Mouse (Mus musculus): ENCODE data around the gene Tmem30c.

The Tmem30c gene

GRCm38 (mm10) chr16:57292765-57293164, at the start of gene Tmem30c:
Gene Tmem30c (minus strand): TSS chr16:57292865.
- DNase-seq (ENCODE audit: low spot score in 2 of 2): no peak

DNA sequence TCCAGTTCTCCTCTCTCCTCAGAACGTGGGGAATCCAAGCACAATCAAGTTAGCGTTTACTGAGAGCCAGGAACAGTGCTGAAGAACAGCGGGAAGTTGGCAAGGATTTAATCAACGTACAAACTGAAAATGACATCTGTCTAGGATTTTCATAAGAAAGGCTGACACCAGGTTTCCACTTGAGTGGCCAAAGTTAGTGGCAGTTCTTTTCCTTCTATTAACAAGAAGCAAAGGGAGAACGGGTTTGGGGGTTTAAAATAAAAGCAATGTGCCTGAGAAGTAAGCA, 47.9 kb upstream of the Tmem30c start:
- no peak for DNase-seq (ENCODE audit: low spot score in 2 of 2)

- DNase-seq (ENCODE audit: low spot score in 2 of 2): no peak
Observed at GRCm38 (mm10) chr16:57339765-57340612, 47.3 kb upstream of the Tmem30c start.

DNA sequence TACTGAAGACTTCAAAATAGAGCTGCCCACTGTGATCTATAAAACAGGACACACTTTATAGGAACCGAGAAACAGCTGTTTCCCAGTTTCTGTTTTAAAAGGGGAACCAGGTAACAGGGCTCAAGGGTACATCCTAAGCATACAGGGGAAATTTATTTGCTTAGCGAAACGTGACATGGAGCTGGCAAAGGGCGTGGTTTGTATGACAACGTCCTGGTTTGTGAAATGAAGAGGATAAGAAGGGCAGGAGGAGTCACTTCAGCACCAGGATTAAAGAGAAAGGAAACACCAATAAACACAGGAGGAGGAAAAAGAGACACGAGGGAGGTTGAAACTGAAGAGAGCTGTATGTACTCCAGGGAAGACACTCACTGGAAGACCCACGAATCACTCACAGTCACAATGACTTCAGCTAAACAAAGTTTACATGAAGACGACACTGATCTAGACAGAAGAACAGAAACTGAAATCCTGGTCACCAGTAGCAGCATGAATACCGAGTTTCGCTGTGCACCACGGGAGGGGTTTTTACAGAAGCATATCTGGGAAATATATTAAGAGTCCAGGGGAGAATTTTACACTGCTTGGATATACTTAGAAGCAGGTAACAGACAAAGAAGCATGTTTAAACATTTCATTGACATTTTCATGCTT, 44.2 kb upstream of the Tmem30c start:
- peak in 1 of 2 experiments; percentile 67 for DNase-seq (ENCODE audit: low spot score in 2 of 2)

GRCm38 (mm10) chr16:57332301-57332700, 39.6 kb upstream of the Tmem30c start:
- DNase-seq (ENCODE audit: low spot score in 2 of 2): no peak

DNA sequence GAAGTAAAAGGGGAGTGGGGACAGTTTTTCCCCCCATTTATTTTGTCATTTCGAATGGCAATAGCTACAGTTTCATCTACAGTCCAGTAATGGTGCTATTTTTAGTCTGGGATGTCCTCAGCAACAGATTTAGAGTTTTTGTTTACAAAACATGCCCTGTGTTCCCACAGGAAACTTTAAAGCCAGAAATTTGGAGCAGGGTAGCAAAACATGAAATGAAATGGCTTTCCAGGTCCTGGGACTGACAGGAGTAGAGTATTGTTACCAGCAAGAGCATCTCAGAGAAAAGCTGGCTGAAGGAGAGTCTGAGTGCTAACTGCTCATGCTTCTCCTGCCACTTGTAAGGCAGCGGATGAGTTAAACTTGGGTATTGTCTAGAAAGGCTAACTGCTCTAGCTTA, 37.4 kb upstream of the Tmem30c start:
- DNase-seq (ENCODE audit: low spot score in 2 of 2): no peak

GRCm38 (mm10) chr16:57329028-57329427, 36.4 kb upstream of the Tmem30c start:
- peak; percentile 41 to 46 for DNase-seq (ENCODE audit: low spot score in 2 of 2)

- DNase-seq (ENCODE audit: low spot score in 2 of 2): peak; percentile 77 to 78
Observed at GRCm38 (mm10) chr16:57326996-57327395, 34.3 kb upstream of the Tmem30c start.

- no peak for DNase-seq (ENCODE audit: low spot score in 2 of 2)
Observed at GRCm38 (mm10) chr16:57319284-57320124, 26.8 kb upstream of the Tmem30c start.

DNA sequence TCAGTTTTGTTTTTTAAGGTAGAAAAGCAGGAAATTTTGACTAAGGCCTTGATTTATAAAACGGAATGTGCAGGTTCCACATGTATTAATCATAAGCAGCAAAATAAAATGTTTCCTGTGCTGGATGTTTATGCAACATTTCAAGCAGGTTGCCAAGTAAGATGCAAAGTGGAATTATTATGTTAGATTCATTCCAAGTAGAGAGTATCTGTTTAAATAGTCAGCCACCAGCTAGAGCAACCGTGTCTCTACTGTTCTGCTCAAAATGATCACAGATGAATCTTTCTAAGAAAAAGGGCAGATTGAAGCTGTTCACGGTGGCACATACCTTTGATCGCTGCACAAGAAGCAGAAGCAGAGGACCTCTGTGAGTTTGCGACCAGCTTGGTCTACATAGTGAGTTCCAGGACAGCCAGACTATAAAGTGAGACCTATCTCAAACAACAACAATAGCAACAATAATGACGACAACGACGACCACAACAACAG, 26.0 kb upstream of the Tmem30c start:
- no peak for DNase-seq (ENCODE audit: low spot score in 2 of 2)

DNA sequence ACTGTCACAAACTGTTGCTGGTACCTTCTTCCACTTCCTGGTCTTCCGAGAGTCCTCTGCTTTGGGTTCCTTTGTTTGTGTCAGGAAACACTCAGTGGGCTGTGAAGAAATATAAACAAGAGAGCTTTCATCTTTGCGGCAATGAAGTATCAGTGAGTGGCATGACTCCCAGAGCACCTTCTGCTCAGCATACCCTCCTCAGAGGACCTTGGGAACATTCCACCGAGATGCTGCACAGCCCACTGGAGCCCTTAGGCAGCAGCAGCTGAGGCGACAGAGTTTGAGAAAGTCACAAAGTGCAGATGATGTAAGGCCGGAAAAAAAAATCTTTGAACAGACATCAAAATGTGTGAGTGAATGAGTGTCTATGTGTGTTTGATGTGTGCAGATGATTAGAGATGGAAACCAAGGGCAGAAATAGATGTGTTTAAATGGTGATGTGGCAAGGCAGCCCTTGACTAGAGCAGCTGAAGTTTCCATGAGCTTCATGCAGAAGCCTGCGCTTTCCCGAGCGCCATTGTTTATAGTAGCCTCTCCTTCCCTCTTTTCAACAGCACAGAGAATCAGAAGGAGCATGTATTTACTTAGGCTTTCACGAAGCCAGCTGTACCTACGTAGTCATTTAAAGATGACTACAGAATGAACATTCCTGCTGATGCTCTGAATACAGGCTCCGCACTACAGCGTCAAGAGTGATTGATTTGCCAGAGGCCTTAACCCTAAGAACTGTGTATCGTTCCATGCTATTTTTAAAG, 25.4 kb upstream of the Tmem30c start:
- DNase-seq (ENCODE audit: low spot score in 2 of 2): no peak

DNA sequence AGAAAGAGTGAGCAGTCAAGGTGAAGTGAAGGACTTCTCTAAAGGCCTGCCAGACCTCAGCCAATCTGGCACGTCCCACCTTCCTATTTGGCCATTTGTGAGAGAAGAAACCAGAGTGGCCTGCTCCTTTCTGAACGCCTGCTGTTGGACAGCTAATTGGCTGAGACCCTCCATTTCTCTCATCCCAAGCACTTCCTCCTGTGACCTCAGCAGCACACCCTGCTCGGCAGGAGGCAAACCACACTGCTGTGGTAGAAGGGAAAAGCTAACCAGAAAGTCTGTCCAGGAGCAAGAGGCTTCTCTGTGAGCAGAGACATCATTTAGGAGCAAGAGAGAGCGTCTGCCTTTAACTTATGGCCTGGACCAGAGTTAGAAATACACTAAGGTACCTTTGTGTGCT, 24.5 kb upstream of the Tmem30c start:
- no peak for DNase-seq (ENCODE audit: low spot score in 2 of 2)

- DNase-seq (ENCODE audit: low spot score in 2 of 2): no peak
Observed at GRCm38 (mm10) chr16:57315026-57315425, 22.4 kb upstream of the Tmem30c start.

- DNase-seq (ENCODE audit: low spot score in 2 of 2): no peak
Observed at GRCm38 (mm10) chr16:57314236-57314635, 21.6 kb upstream of the Tmem30c start.

- DNase-seq (ENCODE audit: low spot score in 2 of 2): no peak
Observed at GRCm38 (mm10) chr16:57313487-57313886, 20.8 kb upstream of the Tmem30c start.

DNA sequence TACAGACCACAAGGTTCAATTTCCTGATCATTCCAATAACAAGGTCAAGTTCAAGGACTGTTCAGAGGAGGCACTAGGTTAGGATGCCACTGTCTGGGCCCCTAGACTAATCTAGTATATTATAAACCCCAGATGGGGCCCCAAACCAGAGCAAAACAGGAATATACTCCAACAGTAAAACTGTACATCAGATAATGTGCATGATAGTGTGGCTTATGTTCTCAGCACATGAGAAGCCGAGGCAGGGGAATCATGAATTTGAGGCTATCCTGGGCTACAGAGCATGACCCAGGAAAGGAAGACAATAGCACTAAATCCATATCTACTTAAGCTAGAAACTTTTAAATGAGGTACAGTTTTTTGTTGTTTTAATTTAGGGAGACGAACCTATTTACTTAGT, 19.5 kb upstream of the Tmem30c start:
- no peak for DNase-seq (ENCODE audit: low spot score in 2 of 2)

DNA sequence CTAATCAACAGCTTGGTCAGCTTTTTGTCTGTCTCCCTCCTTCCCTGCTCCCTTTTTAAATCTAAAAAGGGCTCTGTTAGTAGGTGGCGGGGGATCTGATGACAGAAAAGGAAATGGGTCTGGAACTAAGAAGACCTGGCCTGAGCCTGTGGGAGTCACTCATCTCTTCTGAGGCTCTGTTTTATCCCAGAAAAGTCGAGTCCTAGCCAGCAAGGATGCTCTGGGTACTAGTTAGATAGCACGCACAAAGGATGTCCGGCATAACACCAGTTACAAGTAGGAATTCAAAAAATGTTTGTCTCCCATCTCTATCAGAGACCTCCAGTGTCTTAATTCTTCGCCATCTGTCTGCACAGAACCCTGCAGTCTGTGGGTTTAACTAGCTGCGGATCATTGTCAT, 12.8 kb upstream of the Tmem30c start:
- DNase-seq (ENCODE audit: low spot score in 2 of 2): no peak

DNA sequence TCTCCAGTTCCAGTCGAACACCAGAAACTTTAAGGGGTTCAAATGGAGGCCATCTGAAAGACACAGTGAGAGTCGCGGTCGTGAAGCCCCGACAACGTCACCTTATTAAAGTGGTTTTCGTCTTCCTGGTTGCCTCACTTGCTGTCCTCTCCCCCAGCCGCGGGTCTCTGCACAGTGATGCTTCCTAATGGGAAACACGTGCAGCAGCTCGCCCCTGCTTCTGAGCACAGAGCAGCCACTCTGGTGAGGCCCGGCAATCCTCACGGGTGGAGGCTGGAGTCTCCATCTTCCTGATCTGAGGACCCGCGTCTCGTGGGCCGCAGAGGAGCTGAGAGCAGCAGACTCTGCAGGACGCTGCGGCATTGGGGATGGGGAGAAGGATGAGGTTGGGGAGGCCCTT, 11.1 kb upstream of the Tmem30c start:
- no peak for DNase-seq (ENCODE audit: low spot score in 2 of 2)

DNA sequence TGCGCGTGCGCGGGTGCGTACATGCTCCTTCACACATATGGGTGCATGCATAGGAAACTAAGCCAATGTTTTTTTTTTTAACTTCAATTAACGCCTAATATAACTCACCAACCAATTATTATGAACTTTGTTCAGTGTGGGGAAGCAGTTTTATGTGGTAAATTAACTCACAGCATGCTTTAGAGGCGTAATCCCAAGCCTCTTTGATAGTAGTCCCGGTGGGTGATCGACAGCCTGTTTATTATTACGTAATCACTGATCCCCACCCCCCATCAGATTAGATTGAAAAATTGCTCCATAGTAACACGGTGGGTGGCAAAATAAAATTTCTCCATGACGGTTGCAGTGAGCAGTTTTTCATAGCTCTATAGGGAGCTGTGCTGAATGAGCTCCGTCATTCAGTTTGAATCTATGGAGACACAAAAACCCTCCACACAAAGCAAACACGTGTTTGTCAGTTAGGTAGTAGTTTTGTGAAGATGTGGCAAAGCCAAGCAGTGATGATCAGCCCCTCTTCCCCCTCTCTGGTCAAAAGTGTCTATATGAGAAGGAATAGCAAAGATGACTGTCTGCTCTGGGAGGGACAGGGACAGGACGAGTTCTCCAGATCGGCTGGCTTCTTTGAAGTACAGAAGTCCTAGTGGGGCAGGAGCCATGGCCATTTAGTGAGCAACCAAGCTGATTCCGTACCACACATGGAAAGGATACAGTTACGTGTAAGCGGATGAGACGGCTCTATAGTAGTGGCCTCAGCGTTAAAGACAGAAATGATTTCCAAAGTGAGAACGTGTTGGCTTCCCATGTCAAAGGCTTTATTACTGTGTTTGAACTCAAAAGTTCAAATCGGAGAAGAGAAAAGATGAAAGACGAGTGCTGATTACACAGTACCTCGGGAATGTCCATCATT, 10.4 kb upstream of the Tmem30c start:
- DNase-seq (ENCODE audit: low spot score in 2 of 2): no peak

DNA sequence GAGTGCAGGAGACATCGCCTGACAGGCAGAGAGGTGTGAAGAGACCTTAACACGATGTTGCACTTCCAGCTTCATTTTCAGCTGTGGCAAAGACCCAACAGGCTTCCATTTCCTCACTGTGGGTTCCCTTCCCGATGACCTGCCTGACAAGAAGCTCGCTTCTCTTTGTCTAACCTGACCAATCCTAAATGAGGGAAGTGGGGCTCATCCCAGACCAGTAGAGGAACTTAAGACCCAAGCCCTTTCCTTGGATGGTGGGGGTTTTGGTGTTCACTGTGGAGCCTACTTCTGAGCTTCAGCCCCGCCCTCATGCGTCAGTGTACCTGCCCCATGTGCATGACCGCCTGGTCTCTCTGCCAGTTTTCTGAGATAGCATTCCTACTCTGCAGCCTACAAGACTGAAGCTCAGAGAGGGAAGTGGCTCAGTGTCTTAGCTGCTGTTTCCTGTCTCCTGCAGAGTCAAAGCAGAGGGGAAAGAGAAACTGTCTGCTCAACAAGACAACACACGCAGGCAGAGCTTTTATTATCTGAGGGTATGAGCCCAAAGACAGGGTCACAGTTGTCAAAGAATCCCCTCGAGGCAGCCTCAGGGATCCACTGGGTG, 8.9 kb upstream of the Tmem30c start:
- peak; percentile 6 to 17 for DNase-seq (ENCODE audit: low spot score in 2 of 2)

Measured in heart, adult 9 months (tissue).